In genomic region chr3:107331746-107332126, GRCm38 (mm10) we compare ENCODE assay signal across 8 mouse cellular contexts. TPM values are rescaled to one million over a fixed set of nuclear protein-coding genes. Genes with fewer than 3 reads are reported as not detected.
A peak's percentile ranks its signal among the peaks of the same experiment; 100 is the strongest.
DNase-seq lines count a peak whose midpoint lies in the region; ATAC-seq and TF ChIP-seq lines count a peak whose summit lies in the region.

No protein-coding gene starts in this region.

- no peak for DNase-seq in heart, adult 11 months
- peak; percentile 11 for DNase-seq in MN1 (ENCODE audit: low spot score)
- DNase-seq in heart, postnatal 0 days (ENCODE audit: low spot score), result no peak
- no peak for DNase-seq in midbrain, embryonic 10.5 days (ENCODE audit: low spot score)
- DNase-seq in right cerebral cortex, adult 18-20 months, result no peak
- DNase-seq in cerebellum, postnatal 10 days, result no peak

- TF ChIP-seq EP300 in heart, postnatal 0 days (IDR thresholded peaks at IDR 0.05; ENCODE audit: low read depth), result no peak

- H3K36me3 ChIP-seq in heart, embryonic 15.5 days, result peaks cover 18% of the 10 kb centered on the region
- peaks cover 12% of the 10 kb centered on the region for H3K36me3 ChIP-seq in heart, postnatal 0 days (replicated peaks; ENCODE audit: control insufficient read depth, insufficient read depth, low read length)
- H3K36me3 ChIP-seq in midbrain, embryonic 10.5 days, result peaks cover 46% of the 10 kb centered on the region

- H3K9ac ChIP-seq in heart, embryonic 15.5 days, result peak overlapping the region; percentile 92
- peak overlapping the region; percentile 99 for H3K9ac ChIP-seq in heart, postnatal 0 days (replicated peaks; ENCODE audit: low read depth, low read length)

- H3K27me3 ChIP-seq in heart, embryonic 15.5 days, result no peaks in the 10 kb centered on the region
- no peaks in the 10 kb centered on the region for H3K27me3 ChIP-seq in heart, postnatal 0 days (ENCODE audit: control insufficient read depth, insufficient read depth, low read length)
- no peaks in the 10 kb centered on the region for H3K27me3 ChIP-seq in midbrain, embryonic 10.5 days (ENCODE audit: low read depth, poor library complexity, severe bottlenecking)

- no peak for ATAC-seq in heart, embryonic 15.5 days (replicated peaks; ENCODE audit: insufficient number of reproducible peaks, insufficient read depth, low FRiP score, low read depth)
- no peak for ATAC-seq in heart, postnatal 0 days (ENCODE audit: insufficient read depth, low read depth)
- ATAC-seq in erythroid progenitor cell, adult 5-6 weeks (replicated peaks; ENCODE audit: low FRiP score, poor library complexity, severe bottlenecking), result no peak

- TF ChIP-seq CTCF in heart, postnatal 0 days (IDR thresholded peaks at IDR 0.05; ENCODE audit: low read depth), result no peak

- peak overlapping the region; percentile 86 for H3K4me3 ChIP-seq in heart, embryonic 15.5 days
- H3K4me3 ChIP-seq in heart, postnatal 0 days (ENCODE audit: low read depth, low read length), result peak overlapping the region; percentile 100
- peak overlapping the region; percentile 98 for H3K4me3 ChIP-seq in midbrain, embryonic 10.5 days

- H3K4me1 ChIP-seq in heart, embryonic 15.5 days (replicated peaks), result peaks cover 21% of the 10 kb centered on the region
- H3K4me1 ChIP-seq in heart, postnatal 0 days (ENCODE audit: control insufficient read depth, insufficient read depth), result peaks cover 23% of the 10 kb centered on the region
- H3K4me1 ChIP-seq in midbrain, embryonic 10.5 days, result peaks cover 59% of the 10 kb centered on the region

- H3K4me2 ChIP-seq in heart, embryonic 15.5 days, result peak overlapping the region; percentile 82
- peak overlapping the region; percentile 91 for H3K4me2 ChIP-seq in heart, postnatal 0 days (ENCODE audit: low read depth, low read length)

- 19% methylated on average over 17 of the region's 17 CpGs for WGBS in heart, embryonic 15.5 days
- 11% methylated on average over 17 of the region's 17 CpGs for WGBS in heart, postnatal 0 days
- WGBS in midbrain, embryonic 10.5 days, result 32% methylated on average over 17 of the region's 17 CpGs

- H3K9me3 ChIP-seq in heart, embryonic 15.5 days (replicated peaks), result no peaks in the 10 kb centered on the region
- no peaks in the 10 kb centered on the region for H3K9me3 ChIP-seq in heart, postnatal 0 days (replicated peaks; ENCODE audit: control insufficient read depth, low read length)
- no peaks in the 10 kb centered on the region for H3K9me3 ChIP-seq in midbrain, embryonic 10.5 days (replicated peaks)

- H3K27ac ChIP-seq in heart, embryonic 15.5 days, result peak overlapping the region; percentile 97
- peak overlapping the region; percentile 99 for H3K27ac ChIP-seq in heart, postnatal 0 days (ENCODE audit: low read depth)
- peak overlapping the region; percentile 97 for H3K27ac ChIP-seq in midbrain, embryonic 10.5 days (replicated peaks)

RNA-seq across cellular contexts. Expression of gene Rbm15, which starts 1.7 kb away (rescaled TPM):
- 10.6 and 10.9 TPM in 2 replicates for polyA plus RNA-seq in heart, embryonic 15.5 days (2015; fragmentation: Nextera tagmentation; extraction: Ambion mirVana)
- total RNA-seq in heart, postnatal 0 days (2014; rRNA removed; ENCODE audit: low replicate concordance), result 22.8 and 25.5 TPM in 2 replicates
- polyA plus RNA-seq in heart, postnatal 0 days (2015; fragmentation: Nextera tagmentation; extraction: Ambion mirVana), result 8.3 and 8.4 TPM in 2 replicates
- 17.8 and 18.2 TPM in 2 replicates for polyA plus RNA-seq in midbrain, embryonic 10.5 days (2016; fragmentation: Nextera tagmentation; extraction: Ambion mirVana)
- total RNA-seq in erythroid progenitor cell, adult 5-6 weeks (2015; ENCODE audit: low replicate concordance), result 129 and 143 TPM in 2 replicates
- 125 and 143 TPM in 2 replicates for total RNA-seq in erythroid progenitor cell, adult 5-6 weeks (2017; ENCODE audit: low replicate concordance)

RNA-seq across cellular contexts. Expression of gene Slc16a4, which starts 40.7 kb away (rescaled TPM):
- 1.5 and 2.3 TPM in 2 replicates for polyA plus RNA-seq in heart, embryonic 15.5 days (2015; fragmentation: Nextera tagmentation; extraction: Ambion mirVana)
- total RNA-seq in heart, postnatal 0 days (2014; rRNA removed; ENCODE audit: low replicate concordance), result 2.1 TPM in 1 of 2 replicates, not detected in the other
- polyA plus RNA-seq in heart, postnatal 0 days (2015; fragmentation: Nextera tagmentation; extraction: Ambion mirVana), result 0.90 and 0.91 TPM in 2 replicates
- 1.5 and 2.3 TPM in 2 replicates for polyA plus RNA-seq in midbrain, embryonic 10.5 days (2016; fragmentation: Nextera tagmentation; extraction: Ambion mirVana)
- total RNA-seq in erythroid progenitor cell, adult 5-6 weeks (2015; ENCODE audit: low replicate concordance), result 1.4 TPM in 1 of 2 replicates, not detected in the other
- 2.1 TPM in 1 of 2 replicates, not detected in the other for total RNA-seq in erythroid progenitor cell, adult 5-6 weeks (2017; ENCODE audit: low replicate concordance)

RNA-seq across cellular contexts. Expression of gene Lamtor5, which starts 53.1 kb away (rescaled TPM):
- polyA plus RNA-seq in heart, embryonic 15.5 days (2015; fragmentation: Nextera tagmentation; extraction: Ambion mirVana), result 153 and 158 TPM in 2 replicates
- total RNA-seq in heart, postnatal 0 days (2014; rRNA removed; ENCODE audit: low replicate concordance), result 114 and 126 TPM in 2 replicates
- polyA plus RNA-seq in heart, postnatal 0 days (2015; fragmentation: Nextera tagmentation; extraction: Ambion mirVana), result 187 and 193 TPM in 2 replicates
- 193 and 202 TPM in 2 replicates for polyA plus RNA-seq in midbrain, embryonic 10.5 days (2016; fragmentation: Nextera tagmentation; extraction: Ambion mirVana)
- 57.0 and 58.4 TPM in 2 replicates for total RNA-seq in erythroid progenitor cell, adult 5-6 weeks (2015; ENCODE audit: low replicate concordance)
- total RNA-seq in erythroid progenitor cell, adult 5-6 weeks (2017; ENCODE audit: low replicate concordance), result 10.3 and 20.0 TPM in 2 replicates
